Mouse (Mus musculus): Measurements from ENCODE around the gene Trpm3. TPM values are rescaled to one million over a fixed set of nuclear protein-coding genes. Genes with fewer than 3 reads are reported as not detected.
A peak's percentile ranks its signal among the peaks of the same experiment; 100 is the strongest.

Trpm3 gene
- total and polyA plus RNA-seq, 2 experiments from 2014 or later: 0.52 to 0.95 TPM

- Histone ChIP-seq H3K4me3 (ENCODE audit: low read depth, low read length) (no peak overlapping the region), H3K27ac (ENCODE audit: low read depth) (no peak overlapping the region), H3K27me3 (ENCODE audit: control insufficient read depth, insufficient read depth, low read length) (no peaks in the 10 kb centered on the region), H3K36me3 (replicated peaks; ENCODE audit: control insufficient read depth, insufficient read depth, low read length) (no peaks in the 10 kb centered on the region), H3K9ac (replicated peaks; ENCODE audit: low read depth, low read length) (no peak overlapping the region), H3K4me2 (ENCODE audit: low read depth, low read length) (no peak overlapping the region), H3K9me3 (replicated peaks; ENCODE audit: control insufficient read depth, low read length) (no peaks in the 10 kb centered on the region), H3K4me1 (ENCODE audit: control insufficient read depth, insufficient read depth) (no peaks in the 10 kb centered on the region)
- WGBS: 76% methylated on average over 3 of the region's 3 CpGs
- TF ChIP-seq CTCF (IDR thresholded peaks at IDR 0.05; ENCODE audit: low read depth) (no peak), EP300 (IDR thresholded peaks at IDR 0.05; ENCODE audit: low read depth) (no peak)
- DNase-seq (ENCODE audit: low spot score) (no peak), ATAC-seq (ENCODE audit: insufficient read depth, low read depth) (no peak)
Measured at GRCm38 (mm10) chr19:22284651-22285050, 145.8 kb downstream of the Trpm3 start.

GRCm38 (mm10) chr19:22292671-22293070 is 153.8 kb downstream of the Trpm3 start:
- Histone ChIP-seq H3K27ac (ENCODE audit: low read depth) (no peak overlapping the region), H3K27me3 (ENCODE audit: control insufficient read depth, insufficient read depth, low read length) (no peaks in the 10 kb centered on the region), H3K4me3 (ENCODE audit: low read depth, low read length) (no peak overlapping the region), H3K4me2 (ENCODE audit: low read depth, low read length) (no peak overlapping the region), H3K36me3 (replicated peaks; ENCODE audit: control insufficient read depth, insufficient read depth, low read length) (no peaks in the 10 kb centered on the region), H3K9ac (replicated peaks; ENCODE audit: low read depth, low read length) (no peak overlapping the region), H3K9me3 (replicated peaks; ENCODE audit: control insufficient read depth, low read length) (no peaks in the 10 kb centered on the region), H3K4me1 (ENCODE audit: control insufficient read depth, insufficient read depth) (no peaks in the 10 kb centered on the region)
- 61% methylated on average over 6 of the region's 6 CpGs for WGBS
- TF ChIP-seq EP300 (IDR thresholded peaks at IDR 0.05; ENCODE audit: low read depth) (no peak), CTCF (IDR thresholded peaks at IDR 0.05; ENCODE audit: low read depth) (no peak)
- no peak for ATAC-seq (ENCODE audit: insufficient read depth, low read depth)
- DNase-seq (ENCODE audit: low spot score): no peak

- Histone ChIP-seq H3K9me3 (replicated peaks; ENCODE audit: control insufficient read depth, low read length) (no peaks in the 10 kb centered on the region), H3K9ac (replicated peaks; ENCODE audit: low read depth, low read length) (no peak overlapping the region), H3K4me3 (ENCODE audit: low read depth, low read length) (no peak overlapping the region), H3K27ac (ENCODE audit: low read depth) (no peak overlapping the region), H3K36me3 (replicated peaks; ENCODE audit: control insufficient read depth, insufficient read depth, low read length) (no peaks in the 10 kb centered on the region), H3K27me3 (ENCODE audit: control insufficient read depth, insufficient read depth, low read length) (no peaks in the 10 kb centered on the region), H3K4me2 (ENCODE audit: low read depth, low read length) (no peak overlapping the region), H3K4me1 (ENCODE audit: control insufficient read depth, insufficient read depth) (no peaks in the 10 kb centered on the region)
- 43% methylated on average over 2 of the region's 2 CpGs for WGBS
- TF ChIP-seq CTCF (IDR thresholded peaks at IDR 0.05; ENCODE audit: low read depth): peak; percentile 22
- TF ChIP-seq EP300 (IDR thresholded peaks at IDR 0.05; ENCODE audit: low read depth): no peak
- ATAC-seq (ENCODE audit: insufficient read depth, low read depth) (no peak), DNase-seq (ENCODE audit: low spot score) (peak; percentile 8)
Measured at GRCm38 (mm10) chr19:22300906-22301305, 162.1 kb downstream of the Trpm3 start.

- H3K9ac ChIP-seq (replicated peaks; ENCODE audit: low read depth, low read length): no peak overlapping the region
- no peak overlapping the region for H3K27ac ChIP-seq (ENCODE audit: low read depth)
- TF ChIP-seq CTCF (IDR thresholded peaks at IDR 0.05; ENCODE audit: low read depth) (no peak), EP300 (IDR thresholded peaks at IDR 0.05; ENCODE audit: low read depth) (no peak)
Measured at GRCm38 (mm10) chr19:22303021-22303951, 164.4 kb downstream of the Trpm3 start.

GRCm38 (mm10) chr19:22303952-22304655 is 165.3 kb downstream of the Trpm3 start:
- TF ChIP-seq CTCF (IDR thresholded peaks at IDR 0.05; ENCODE audit: low read depth): peak; percentile 55
- no peak for TF ChIP-seq EP300 (IDR thresholded peaks at IDR 0.05; ENCODE audit: low read depth)
- Histone ChIP-seq H3K27me3 (ENCODE audit: control insufficient read depth, insufficient read depth, low read length) (no peaks in the 10 kb centered on the region), H3K27ac (ENCODE audit: low read depth) (no peak overlapping the region), H3K9ac (replicated peaks; ENCODE audit: low read depth, low read length) (no peak overlapping the region), H3K9me3 (replicated peaks; ENCODE audit: control insufficient read depth, low read length) (no peaks in the 10 kb centered on the region), H3K4me1 (ENCODE audit: control insufficient read depth, insufficient read depth) (no peaks in the 10 kb centered on the region), H3K36me3 (replicated peaks; ENCODE audit: control insufficient read depth, insufficient read depth, low read length) (no peaks in the 10 kb centered on the region), H3K4me3 (ENCODE audit: low read depth, low read length) (peak overlapping the region; percentile 29), H3K4me2 (ENCODE audit: low read depth, low read length) (peak overlapping the region; percentile 59)
- ATAC-seq (ENCODE audit: insufficient read depth, low read depth) (no peak; the same call in 1 of the 2 replicates), DNase-seq (ENCODE audit: low spot score) (peak; percentile 75)
- 5% methylated on average over 16 of the region's 18 CpGs for WGBS

More at GRCm38 (mm10) chr19:22303021-22303951, 164.4 kb downstream of the Trpm3 start:
- H3K27me3 ChIP-seq (ENCODE audit: control insufficient read depth, insufficient read depth, low read length): no peaks in the 10 kb centered on the region
- H3K4me2 ChIP-seq (ENCODE audit: low read depth, low read length): no peak overlapping the region
- ATAC-seq (ENCODE audit: insufficient read depth, low read depth): no peak
- 42% methylated on average over 17 of the region's 17 CpGs for WGBS
- no peaks in the 10 kb centered on the region for H3K4me1 ChIP-seq (ENCODE audit: control insufficient read depth, insufficient read depth)
- DNase-seq (ENCODE audit: low spot score): no peak
- H3K4me3 ChIP-seq (ENCODE audit: low read depth, low read length): no peak overlapping the region
- H3K9me3 ChIP-seq (replicated peaks; ENCODE audit: control insufficient read depth, low read length): no peaks in the 10 kb centered on the region
- no peaks in the 10 kb centered on the region for H3K36me3 ChIP-seq (replicated peaks; ENCODE audit: control insufficient read depth, insufficient read depth, low read length)
